Mouse (Mus musculus) heart, embryonic 15.5 days (tissue): Measurements from ENCODE around the gene Spag7. TPM values are rescaled to one million over a fixed set of nuclear protein-coding genes. Genes with fewer than 3 reads are reported as not detected.

Experiments used
- ATAC-seq: fragments of 200-750 bp; cut with Nextera tagmentation; replicated peaks from 2 replicates; pipeline ENCODE4 v1.8.0; 2017; ENCODE audit warnings: low read depth, moderate TSS enrichment; ENCODE audit not compliant: insufficient number of reproducible peaks, insufficient read depth, low FRiP score
- H3K27ac ChIP-seq: fragments of 300-500 bp; sonication (generic); 2 replicates; pipeline ENCODE4 v1.5.1; 2015; ENCODE audit warnings: mild to moderate bottlenecking, inconsistent platforms
- H3K27me3 ChIP-seq: fragments of 300-500 bp; sonication (generic); 2 replicates; pipeline ENCODE4 v1.6.1; 2015; ENCODE audit warnings: inconsistent platforms
- H3K36me3 ChIP-seq: fragments of 300-500 bp; sonication (generic); 2 replicates; pipeline ENCODE4 v1.6.1; 2015; ENCODE audit warnings: mild to moderate bottlenecking, inconsistent platforms
- H3K4me1 ChIP-seq: fragments of 300-500 bp; sonication (generic); replicated peaks from 2 replicates; pipeline ENCODE4 v1.6.1; 2015; ENCODE audit warnings: inconsistent platforms
- H3K4me2 ChIP-seq: fragments of 300-500 bp; sonication (generic); 2 replicates; pipeline ENCODE4 v1.6.1; 2015; ENCODE audit warnings: inconsistent platforms, mild to moderate bottlenecking, moderate library complexity
- H3K4me3 ChIP-seq: fragments of 300-500 bp; sonication (generic); 2 replicates; pipeline ENCODE4 v1.5.1; 2015; ENCODE audit warnings: mild to moderate bottlenecking, inconsistent platforms
- H3K9ac ChIP-seq: fragments of 300-500 bp; sonication (generic); 2 replicates; pipeline ENCODE4 v1.6.1; 2015; ENCODE audit warnings: mild to moderate bottlenecking, inconsistent platforms
- H3K9me3 ChIP-seq: fragments of 300-500 bp; sonication (generic); replicated peaks from 2 replicates; pipeline ENCODE4 v1.6.1; 2016; ENCODE audit warnings: inconsistent platforms
- WGBS: fragments of 180-500 bp; shearing (Covaris S2); methylation state at CpG from one replicate; pipeline ENCODE4 v1.1.7; 2015; ENCODE audit warnings: mixed read lengths; 5-methylcytosine and 5-hydroxymethylcytosine counted together
- polyA plus RNA-seq: library from polyadenylated mRNA; unstranded; fragments of >200 nt; fragmentation: Nextera tagmentation; extraction: Ambion mirVana; gene quantifications from 2 replicates; pipeline ENCODE4 v1.2.1, GENCODE M21; 2015

Spag7 gene
- polyA plus RNA-seq, 1 experiment from 2014 or later: 168 TPM

- Histone ChIP-seq H3K9me3 (no peaks in the 10 kb centered on the region), H3K4me2 (peak overlapping the region; percentile 2; the same call in 1 of the 2 replicates), H3K27me3 (no peaks in the 10 kb centered on the region), H3K4me1 (peaks cover 66% of the 10 kb centered on the region), H3K36me3 (peaks cover 47% of the 10 kb centered on the region), H3K9ac (0 out of 2 replicates have a peak overlapping the region, but pooled peaks have one; percentile 4), H3K4me3 (no peak overlapping the region), H3K27ac (0 out of 2 replicates have a peak overlapping the region, but pooled peaks have one; percentile 5)
- no peak for ATAC-seq
- WGBS: 76% methylated on average over 8 of the region's 8 CpGs
Measured at GRCm38 (mm10) chr11:70649185-70649734, 20.0 kb downstream of the Spag7 start.

GRCm38 (mm10) chr11:70648512-70648911 is 20.7 kb downstream of the Spag7 start:
- WGBS: 69% methylated on average over 4 of the region's 4 CpGs
- Histone ChIP-seq H3K36me3 (peaks cover 50% of the 10 kb centered on the region), H3K27me3 (no peaks in the 10 kb centered on the region), H3K27ac (0 out of 2 replicates have a peak overlapping the region, but pooled peaks have one; percentile 95), H3K9ac (peak overlapping the region; percentile 79), H3K4me3 (peak overlapping the region; percentile 72), H3K4me1 (peaks cover 66% of the 10 kb centered on the region), H3K4me2 (peak overlapping the region; percentile 85), H3K9me3 (no peaks in the 10 kb centered on the region)
- no peak for ATAC-seq

DNA sequence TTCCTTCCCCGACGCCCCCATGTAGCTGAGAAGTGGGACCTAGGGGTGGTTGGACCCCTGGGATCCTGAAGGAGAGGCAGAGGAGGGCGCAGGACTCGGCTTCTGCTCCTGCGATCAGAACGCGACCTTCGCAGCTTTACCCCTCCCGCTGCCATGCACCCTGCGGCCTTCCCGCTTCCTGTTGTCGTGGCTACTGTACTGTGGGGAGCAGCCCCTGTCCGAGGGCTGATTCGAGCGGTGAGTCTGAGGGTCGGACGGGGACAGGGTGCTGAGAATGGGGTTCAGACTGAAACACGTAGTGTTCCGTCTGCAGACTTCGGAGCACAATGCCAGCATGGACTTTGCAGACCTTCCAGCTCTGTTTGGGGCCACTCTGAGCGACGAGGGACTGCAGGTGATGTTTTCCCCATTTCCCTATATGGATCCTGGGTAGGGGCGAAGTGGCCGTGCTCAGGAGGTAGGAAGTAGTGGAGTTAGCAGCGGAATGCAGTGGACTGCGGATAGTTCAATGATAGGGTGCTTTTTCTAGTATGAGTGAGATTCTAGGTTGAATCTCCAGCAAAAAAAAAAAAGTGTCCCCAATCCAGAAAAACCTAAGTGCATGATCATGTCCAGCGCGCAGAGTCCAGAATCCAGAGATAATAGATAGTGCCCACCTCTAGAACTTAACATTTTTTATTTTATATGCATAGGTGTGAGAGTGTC is 21.3 kb downstream of the Spag7 start:
- peak overlapping the region; percentile 79 for H3K9ac ChIP-seq
- H3K36me3 ChIP-seq: peaks cover 49% of the 10 kb centered on the region
- H3K4me2 ChIP-seq: peak overlapping the region; percentile 85
- WGBS: 3% methylated on average over 28 of the region's 28 CpGs
- H3K9me3 ChIP-seq: no peaks in the 10 kb centered on the region
- H3K27me3 ChIP-seq: no peaks in the 10 kb centered on the region
- no peak for ATAC-seq
- H3K27ac ChIP-seq: peak overlapping the region; percentile 95
- H3K4me1 ChIP-seq: peaks cover 62% of the 10 kb centered on the region
- H3K4me3 ChIP-seq: peak overlapping the region; percentile 72

- ATAC-seq: peak; percentile 90
- Histone ChIP-seq H3K9me3 (no peaks in the 10 kb centered on the region), H3K4me3 (peak within 1 kb of the TSS; percentile 72), H3K36me3 (peaks cover 40% of the 10 kb centered on the region), H3K27me3 (no peaks in the 10 kb centered on the region), H3K27ac (peak within 1 kb of the TSS; percentile 95), H3K4me2 (peak within 1 kb of the TSS; percentile 85), H3K9ac (peak within 1 kb of the TSS; percentile 83), H3K4me1 (peaks cover 53% of the 10 kb centered on the region)
- under 1% methylated on average over 63 of the region's 63 CpGs for WGBS
Measured at GRCm38 (mm10) chr11:70646691-70647650, 22.2 kb downstream of the Spag7 start, which contains the start of the genes Rnf167 and Slc25a11. TSS of gene Rnf167 (plus strand) at chr11:70647235. TSS of gene Slc25a11 (minus strand) at chr11:70647479.

GRCm38 (mm10) chr11:70646259-70646555 is 23.0 kb downstream of the Spag7 start:
- Histone ChIP-seq H3K36me3 (peaks cover 32% of the 10 kb centered on the region), H3K4me2 (peak overlapping the region; percentile 73), H3K4me3 (peak overlapping the region; percentile 72), H3K9me3 (no peaks in the 10 kb centered on the region), H3K4me1 (peaks cover 46% of the 10 kb centered on the region), H3K9ac (peak overlapping the region; percentile 83), H3K27ac (peak overlapping the region; percentile 95), H3K27me3 (no peaks in the 10 kb centered on the region)
- ATAC-seq: no peak
- WGBS: 15% methylated on average over 3 of the region's 3 CpGs

DNA sequence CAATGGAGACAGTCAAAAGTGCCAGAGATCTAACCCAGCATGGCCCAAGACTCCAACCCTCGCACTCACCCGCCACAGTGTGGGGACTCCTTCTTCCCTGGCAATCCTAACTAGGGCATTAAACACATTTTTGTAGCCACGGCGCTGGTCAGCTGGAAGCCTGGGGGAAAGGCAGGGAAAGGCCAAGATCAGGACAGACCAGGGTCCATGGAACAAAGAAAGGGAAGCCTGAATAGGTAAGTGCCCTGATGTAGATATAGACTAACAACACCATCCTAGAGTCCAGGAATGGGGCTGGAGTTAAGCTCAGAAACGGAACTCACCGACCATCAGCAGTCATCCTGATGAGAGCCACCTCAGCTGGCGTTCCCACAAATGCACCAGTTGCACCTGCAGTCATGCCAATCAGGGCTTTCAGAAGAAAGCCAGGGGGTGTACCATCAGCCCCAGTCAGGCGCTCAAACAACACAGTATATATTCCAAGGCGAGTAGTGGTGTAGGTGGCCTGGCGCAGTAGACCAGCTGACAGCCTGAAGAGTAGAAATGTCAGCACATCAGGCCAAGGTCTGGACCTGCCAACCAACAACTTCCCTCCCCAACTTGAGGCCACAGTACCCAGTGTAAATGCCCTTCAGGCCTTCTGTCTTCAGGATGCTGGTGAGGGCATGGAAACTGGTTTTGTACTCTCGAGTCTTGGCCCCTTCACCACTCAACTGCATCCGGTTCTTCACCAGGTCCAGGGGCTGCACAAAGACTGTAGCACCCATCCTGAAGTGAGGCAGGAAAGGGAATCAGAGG is 23.6 kb downstream of the Spag7 start:
- no peak for ATAC-seq
- H3K4me2 ChIP-seq: peak overlapping the region; percentile 73
- H3K9ac ChIP-seq: peak overlapping the region; percentile 83
- 75% methylated on average over 12 of the region's 12 CpGs for WGBS
- peaks cover 27% of the 10 kb centered on the region for H3K36me3 ChIP-seq
- H3K4me3 ChIP-seq: peak overlapping the region; percentile 72
- no peaks in the 10 kb centered on the region for H3K27me3 ChIP-seq
- peak overlapping the region; percentile 95 for H3K27ac ChIP-seq
- no peaks in the 10 kb centered on the region for H3K9me3 ChIP-seq
- H3K4me1 ChIP-seq: peaks cover 42% of the 10 kb centered on the region

GRCm38 (mm10) chr11:70644564-70645103 is 24.6 kb downstream of the Spag7 start:
- peak overlapping the region; percentile 83; the same call in 1 of the 2 replicates for H3K9ac ChIP-seq
- peak overlapping the region; percentile 73; the same call in 1 of the 2 replicates for H3K4me2 ChIP-seq
- ATAC-seq: no peak
- no peaks in the 10 kb centered on the region for H3K27me3 ChIP-seq
- no peak overlapping the region for H3K27ac ChIP-seq
- no peak overlapping the region for H3K4me3 ChIP-seq
- 89% methylated on average over 8 of the region's 8 CpGs for WGBS
- H3K4me1 ChIP-seq: peaks cover 33% of the 10 kb centered on the region
- no peaks in the 10 kb centered on the region for H3K9me3 ChIP-seq
- H3K36me3 ChIP-seq: peaks cover 19% of the 10 kb centered on the region

DNA sequence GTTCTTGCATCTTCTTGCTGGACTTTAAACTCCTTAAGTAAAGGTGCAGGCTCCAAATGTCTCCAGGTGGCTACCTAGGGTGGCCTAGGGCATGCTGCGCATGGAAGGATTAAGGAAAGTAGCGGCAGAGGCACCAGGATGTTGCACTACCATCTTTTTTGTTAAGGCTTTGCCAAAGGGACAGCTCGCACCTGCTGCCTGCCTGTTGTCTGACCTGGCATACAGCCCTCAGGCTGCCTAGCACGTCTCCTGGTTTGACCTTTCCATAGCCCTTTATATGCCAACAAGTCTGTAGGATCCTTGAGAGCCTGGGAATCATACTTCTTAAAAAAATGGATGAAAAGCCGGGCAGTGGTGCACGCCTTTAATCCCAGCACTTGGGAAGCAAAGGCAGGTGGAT is 26.2 kb downstream of the Spag7 start:
- Histone ChIP-seq H3K4me3 (no peak overlapping the region), H3K27ac (no peak overlapping the region), H3K9ac (no peak overlapping the region), H3K9me3 (no peaks in the 10 kb centered on the region), H3K4me1 (peaks cover 27% of the 10 kb centered on the region), H3K27me3 (no peaks in the 10 kb centered on the region), H3K4me2 (no peak overlapping the region), H3K36me3 (peaks cover 13% of the 10 kb centered on the region; the same call in 1 of the 2 replicates)
- WGBS: 89% methylated on average over 6 of the region's 6 CpGs
- no peak for ATAC-seq

DNA sequence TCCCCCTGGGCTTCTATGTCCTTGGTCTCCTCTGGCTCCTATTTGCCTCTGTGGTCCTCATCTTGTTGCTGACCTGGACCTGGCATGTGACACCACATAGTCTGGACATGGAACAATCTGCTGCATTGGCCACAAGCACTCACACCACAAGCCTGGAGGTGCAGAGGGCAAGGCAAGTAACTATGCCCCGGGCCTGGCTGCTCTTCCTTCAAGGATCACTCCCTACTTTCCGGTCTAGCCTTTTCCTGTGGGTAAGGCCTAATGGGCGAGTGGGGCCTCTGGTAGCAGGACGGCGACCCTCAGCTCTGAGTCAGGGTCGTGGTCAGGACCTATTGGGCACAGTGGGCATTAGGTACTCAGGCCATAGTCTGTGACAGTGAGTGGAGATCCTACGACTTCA is 28.0 kb downstream of the Spag7 start:
- no peak for ATAC-seq
- 83% methylated on average over 7 of the region's 7 CpGs for WGBS

DNA sequence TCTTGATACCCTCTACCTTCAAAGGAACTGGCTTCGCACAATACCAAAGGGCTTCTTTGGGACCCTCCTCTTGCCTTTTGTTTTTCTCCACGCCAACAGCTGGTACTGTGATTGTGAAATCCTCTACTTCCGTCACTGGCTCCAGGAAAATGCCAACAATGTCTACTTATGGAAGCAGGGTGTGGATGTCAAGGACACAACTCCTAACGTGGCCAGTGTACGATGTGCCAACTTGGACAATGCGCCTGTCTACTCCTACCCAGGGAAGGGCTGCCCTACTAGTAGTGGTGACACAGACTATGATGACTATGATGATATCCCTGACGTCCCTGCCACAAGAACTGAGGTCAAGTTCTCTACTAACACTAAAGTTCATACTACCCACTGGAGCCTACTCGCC is 29.2 kb downstream of the Spag7 start:
- H3K9me3 ChIP-seq: no peaks in the 10 kb centered on the region
- 76% methylated on average over 8 of the region's 8 CpGs for WGBS
- H3K27me3 ChIP-seq: no peaks in the 10 kb centered on the region
- 0 out of 2 replicates have a peak, but pooled peaks have one; percentile 15 for ATAC-seq
- no peak overlapping the region for H3K27ac ChIP-seq
- H3K36me3 ChIP-seq: peaks cover 11% of the 10 kb centered on the region; the same call in 1 of the 2 replicates
- no peak overlapping the region for H3K4me3 ChIP-seq
- no peak overlapping the region for H3K9ac ChIP-seq
- H3K4me1 ChIP-seq: peaks cover 11% of the 10 kb centered on the region
- H3K4me2 ChIP-seq: no peak overlapping the region

More for the DNA sequence above, 28.0 kb downstream of the Spag7 start:
- Histone ChIP-seq H3K36me3 (peaks cover 13% of the 10 kb centered on the region; the same call in 1 of the 2 replicates), H3K4me2 (no peak overlapping the region), H3K27ac (no peak overlapping the region), H3K4me1 (peaks cover 24% of the 10 kb centered on the region), H3K9ac (no peak overlapping the region), H3K9me3 (no peaks in the 10 kb centered on the region), H3K4me3 (no peak overlapping the region), H3K27me3 (no peaks in the 10 kb centered on the region)
